Mouse (Mus musculus) liver, adult 2 months (tissue): Measurements from ENCODE around the gene Gm5134. TPM values are rescaled to one million over a fixed set of nuclear protein-coding genes. Genes with fewer than 3 reads are reported as not detected.

Source experiments
- DNase-seq: peaks from one replicate; pipeline ENCODE4 v3.0.0-alpha.2; 2011; ENCODE audit warnings: low read depth, low spot score; ENCODE audit errors: extremely low read depth
- H3K27ac ChIP-seq: fragments of 200-500 bp; replicated peaks from 2 replicates; pipeline ENCODE4 v1.5.1; 2012; ENCODE audit warnings: low read depth, mild to moderate bottlenecking, control low read depth, inconsistent platforms, low read length; ENCODE audit not compliant: insufficient read depth
- H3K27me3 ChIP-seq: fragments of 200-500 bp; 2 replicates; pipeline ENCODE4 v1.6.1; 2012; ENCODE audit warnings: mild to moderate bottlenecking, moderate library complexity, low read length, inconsistent platforms; ENCODE audit not compliant: control insufficient read depth, insufficient read depth
- H3K36me3 ChIP-seq: fragments of 200-500 bp; 2 replicates; pipeline ENCODE4 v1.6.1; 2012; ENCODE audit warnings: low read length, inconsistent platforms; ENCODE audit not compliant: control insufficient read depth, insufficient read depth
- H3K4me1 ChIP-seq: fragments of 200-500 bp; 2 replicates; pipeline ENCODE4 v1.6.1; 2011; ENCODE audit warnings: low read length; ENCODE audit not compliant: control insufficient read depth, insufficient read depth
- H3K4me3 ChIP-seq: fragments of 200-500 bp; 2 replicates; pipeline ENCODE4 v1.5.1; 2011; ENCODE audit warnings: low read depth, mild to moderate bottlenecking, control low read depth, low read length, moderate library complexity; ENCODE audit not compliant: insufficient read depth
- H3K79me2 ChIP-seq: fragments of 200-500 bp; 2 replicates; pipeline ENCODE4 v1.6.1; 2012; ENCODE audit warnings: inconsistent platforms, mild to moderate bottlenecking, low read length, moderate library complexity; ENCODE audit not compliant: control insufficient read depth, insufficient read depth
- H3K9ac ChIP-seq: fragments of 200-500 bp; 2 replicates; pipeline ENCODE4 v1.6.1; 2012; ENCODE audit warnings: low read depth, mild to moderate bottlenecking, control low read depth, inconsistent platforms, low read length
- CTCF ChIP-seq: fragments of 200-500 bp; IDR thresholded peaks from 2 replicates; pipeline ENCODE4 v1.5.1; 2011; ENCODE audit warnings: low read depth, low read length, control low read depth
- POLR2A ChIP-seq: fragments of 200-500 bp; IDR thresholded peaks from 2 replicates; pipeline ENCODE4 v1.6.1; 2011; ENCODE audit warnings: low read length, control low read depth; ENCODE audit not compliant: insufficient read depth; ENCODE audit errors: extremely low read depth
- WGBS: fragments of 180-500 bp; shearing (Covaris S2); methylation state at CpG from one replicate; pipeline ENCODE4 v1.1.7; 2018; 5-methylcytosine and 5-hydroxymethylcytosine counted together
- polyA plus RNA-seq: library from polyadenylated mRNA; depleted of rRNA; stranded (reverse); fragments of >200 nt; gene quantifications from 2 replicates; pipeline ENCODE4 v1.2.3, GENCODE M21; 2012
- total RNA-seq: library from RNA; depleted of rRNA; stranded (reverse); fragments of >200 nt; gene quantifications from 2 replicates; pipeline ENCODE4 v1.2.3, GENCODE M21; 2014

Gene Gm5134
- total and polyA plus RNA-seq, 2 experiments, result not detected

GRCm38 (mm10) chr10:76006385-76006784, 52.1 kb downstream of the Gm5134 start:
- no peak overlapping the region for H3K4me3 ChIP-seq
- DNase-seq, result no peak
- no peaks in the 10 kb centered on the region for H3K36me3 ChIP-seq
- H3K27me3 ChIP-seq, result no peaks in the 10 kb centered on the region
- H3K4me1 ChIP-seq, result no peaks in the 10 kb centered on the region
- TF ChIP-seq POLR2A (no peak), CTCF (no peak)
- no peak overlapping the region for H3K9ac ChIP-seq
- no peak overlapping the region for H3K27ac ChIP-seq
- WGBS, result 91% methylated on average over 6 of the region's 6 CpGs
- no peaks in the 10 kb centered on the region for H3K79me2 ChIP-seq

GRCm38 (mm10) chr10:76009812-76010211, 55.5 kb downstream of the Gm5134 start:
- Histone ChIP-seq H3K9ac (no peak overlapping the region), H3K79me2 (no peaks in the 10 kb centered on the region), H3K27me3 (no peaks in the 10 kb centered on the region), H3K36me3 (no peaks in the 10 kb centered on the region), H3K4me3 (no peak overlapping the region), H3K4me1 (no peaks in the 10 kb centered on the region), H3K27ac (no peak overlapping the region)
- no peak for TF ChIP-seq POLR2A
- no peak for TF ChIP-seq CTCF
- no peak for DNase-seq
- WGBS, result 83% methylated on average over 3 of the region's 3 CpGs

DNA sequence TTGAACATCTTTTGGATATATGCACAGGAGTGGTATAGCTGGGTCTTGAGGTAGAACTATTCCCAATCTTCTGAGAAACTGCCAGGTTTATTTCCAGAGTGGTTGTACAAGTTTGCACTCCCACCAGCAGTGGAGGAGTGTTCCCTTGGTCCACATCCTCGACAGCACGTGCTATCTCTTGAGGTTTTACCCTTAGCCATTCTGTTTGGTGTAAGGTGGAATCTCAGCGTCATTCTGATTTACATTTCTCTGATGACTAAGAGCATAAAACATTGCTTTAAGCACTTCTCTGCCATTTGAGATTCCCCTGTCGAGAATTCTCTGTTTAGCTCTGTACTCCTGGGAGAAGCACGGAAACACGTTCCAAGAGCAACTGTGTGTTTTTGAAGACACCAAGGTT, 58.6 kb downstream of the Gm5134 start:
- 82% methylated on average over 6 of the region's 6 CpGs for WGBS
- Histone ChIP-seq H3K4me3 (no peak overlapping the region), H3K9ac (no peak overlapping the region), H3K27ac (no peak overlapping the region), H3K79me2 (no peaks in the 10 kb centered on the region), H3K4me1 (no peaks in the 10 kb centered on the region), H3K27me3 (no peaks in the 10 kb centered on the region), H3K36me3 (no peaks in the 10 kb centered on the region)
- TF ChIP-seq POLR2A, result no peak
- no peak for TF ChIP-seq CTCF
- DNase-seq, result no peak

- 97% methylated on average over 3 of the region's 3 CpGs for WGBS
- Histone ChIP-seq H3K27me3 (no peaks in the 10 kb centered on the region), H3K27ac (no peak overlapping the region), H3K9ac (no peak overlapping the region), H3K79me2 (no peaks in the 10 kb centered on the region), H3K36me3 (no peaks in the 10 kb centered on the region), H3K4me3 (no peak overlapping the region), H3K4me1 (no peaks in the 10 kb centered on the region)
- DNase-seq, result no peak
- TF ChIP-seq POLR2A (no peak), CTCF (no peak)
Measured at GRCm38 (mm10) chr10:76016886-76017285, 62.6 kb downstream of the Gm5134 start.

DNA sequence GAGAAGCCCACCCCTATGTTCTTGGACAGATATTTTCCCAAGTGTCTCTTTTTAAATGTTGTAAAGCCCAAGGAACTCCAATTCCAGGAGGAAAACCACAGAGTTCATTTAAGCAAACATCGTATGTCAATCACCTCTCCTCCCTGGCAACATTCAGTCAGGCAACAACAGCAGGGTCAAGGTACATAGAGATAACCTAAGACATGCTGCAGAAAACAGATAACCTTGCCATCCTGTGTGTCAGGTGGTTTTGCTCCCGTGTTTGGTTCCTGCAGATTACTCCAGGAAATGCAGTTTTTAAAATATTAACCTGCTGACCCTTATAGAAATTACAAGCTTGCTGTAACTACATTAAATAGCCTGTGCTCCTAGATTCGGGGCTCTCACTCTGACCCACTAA, 67.4 kb downstream of the Gm5134 start:
- DNase-seq, result peak; percentile 78
- TF ChIP-seq CTCF, result no peak
- TF ChIP-seq POLR2A, result no peak
- WGBS, result 14% methylated on average over 3 of the region's 3 CpGs

GRCm38 (mm10) chr10:76023921-76024320, 69.6 kb downstream of the Gm5134 start:
- DNase-seq, result no peak
- Histone ChIP-seq H3K79me2 (no peaks in the 10 kb centered on the region), H3K4me1 (no peaks in the 10 kb centered on the region), H3K27ac (no peak overlapping the region), H3K36me3 (no peaks in the 10 kb centered on the region), H3K9ac (no peak overlapping the region), H3K27me3 (no peaks in the 10 kb centered on the region), H3K4me3 (no peak overlapping the region)
- TF ChIP-seq POLR2A, result no peak
- no peak for TF ChIP-seq CTCF
- 91% methylated on average over 6 of the region's 6 CpGs for WGBS

More for the DNA sequence above, 67.4 kb downstream of the Gm5134 start:
- Histone ChIP-seq H3K4me1 (no peaks in the 10 kb centered on the region), H3K27me3 (no peaks in the 10 kb centered on the region), H3K4me3 (no peak overlapping the region), H3K79me2 (no peaks in the 10 kb centered on the region), H3K27ac (no peak overlapping the region), H3K36me3 (no peaks in the 10 kb centered on the region), H3K9ac (no peak overlapping the region)
